Mouse (Mus musculus): ENCODE measurements around the gene Srsf4. TPM values are rescaled to one million over a fixed set of nuclear protein-coding genes. Genes with fewer than 3 reads are reported as not detected.

Srsf4 gene
- polyA plus RNA-seq, 1 experiment, result 86.3 TPM

GRCm38 (mm10) chr4:131872672-131873292 is 635 bp upstream of the Srsf4 start:
- peak in 1 of 2 experiments; percentile 11 for DNase-seq (ENCODE audit: extremely low spot score in 1 of 2, low spot score in 1 of 2)

GRCm38 (mm10) chr4:131874169-131874536 is 736 bp downstream of the Srsf4 start:
- DNase-seq (ENCODE audit: extremely low spot score in 1 of 2, low spot score in 1 of 2), result no peak

GRCm38 (mm10) chr4:131874567-131874966 is 1.1 kb downstream of the Srsf4 start:
- DNase-seq (ENCODE audit: extremely low spot score in 1 of 2, low spot score in 1 of 2), result no peak

GRCm38 (mm10) chr4:131875242-131875641 is 1.8 kb downstream of the Srsf4 start:
- DNase-seq (ENCODE audit: extremely low spot score in 1 of 2, low spot score in 1 of 2), result no peak

- no peak for DNase-seq (ENCODE audit: extremely low spot score in 1 of 2, low spot score in 1 of 2)
Measured at GRCm38 (mm10) chr4:131876836-131877235, 3.4 kb downstream of the Srsf4 start.

- no peak for DNase-seq (ENCODE audit: extremely low spot score in 1 of 2, low spot score in 1 of 2)
Measured at GRCm38 (mm10) chr4:131879692-131880091, 6.3 kb downstream of the Srsf4 start.

- no peak for DNase-seq (ENCODE audit: extremely low spot score in 1 of 2, low spot score in 1 of 2)
Measured at GRCm38 (mm10) chr4:131881306-131881705, 7.9 kb downstream of the Srsf4 start.

- no peak for DNase-seq (ENCODE audit: extremely low spot score in 1 of 2, low spot score in 1 of 2)
Measured at GRCm38 (mm10) chr4:131883571-131883970, 10.2 kb downstream of the Srsf4 start.

GRCm38 (mm10) chr4:131885376-131885775 is 12.0 kb downstream of the Srsf4 start:
- no peak for DNase-seq (ENCODE audit: extremely low spot score in 1 of 2, low spot score in 1 of 2)

- DNase-seq (ENCODE audit: extremely low spot score in 1 of 2, low spot score in 1 of 2), result no peak
Measured at GRCm38 (mm10) chr4:131888564-131888963, 15.1 kb downstream of the Srsf4 start.

- no peak for DNase-seq (ENCODE audit: extremely low spot score in 1 of 2, low spot score in 1 of 2)
Measured at GRCm38 (mm10) chr4:131890692-131891091, 17.3 kb downstream of the Srsf4 start.

GRCm38 (mm10) chr4:131897109-131897508 is 23.7 kb downstream of the Srsf4 start:
- no peak for DNase-seq (ENCODE audit: extremely low spot score in 1 of 2, low spot score in 1 of 2)

GRCm38 (mm10) chr4:131897787-131898186 is 24.4 kb downstream of the Srsf4 start:
- DNase-seq (ENCODE audit: extremely low spot score in 1 of 2, low spot score in 1 of 2), result no peak

- DNase-seq (ENCODE audit: extremely low spot score in 1 of 2, low spot score in 1 of 2), result no peak
Measured at GRCm38 (mm10) chr4:131898503-131899179, 25.2 kb downstream of the Srsf4 start.

GRCm38 (mm10) chr4:131899180-131899554 is 25.8 kb downstream of the Srsf4 start:
- DNase-seq (ENCODE audit: extremely low spot score in 1 of 2, low spot score in 1 of 2), result no peak

- DNase-seq (ENCODE audit: extremely low spot score in 1 of 2, low spot score in 1 of 2), result no peak
Measured at GRCm38 (mm10) chr4:131901090-131901489, 27.7 kb downstream of the Srsf4 start.

- peak in 1 of 2 experiments; percentile 59 for DNase-seq (ENCODE audit: extremely low spot score in 1 of 2, low spot score in 1 of 2)
Measured at GRCm38 (mm10) chr4:131904478-131904877, 31.1 kb downstream of the Srsf4 start.

- no peak for DNase-seq (ENCODE audit: extremely low spot score in 1 of 2, low spot score in 1 of 2)
Measured at GRCm38 (mm10) chr4:131906423-131906822, 33.0 kb downstream of the Srsf4 start.

- DNase-seq (ENCODE audit: extremely low spot score in 1 of 2, low spot score in 1 of 2), result no peak
Measured at GRCm38 (mm10) chr4:131907912-131908311, 34.5 kb downstream of the Srsf4 start.

- DNase-seq (ENCODE audit: extremely low spot score in 1 of 2, low spot score in 1 of 2), result no peak
Measured at GRCm38 (mm10) chr4:131910237-131910994, 37.0 kb downstream of the Srsf4 start.

GRCm38 (mm10) chr4:131911521-131911920 is 38.1 kb downstream of the Srsf4 start:
- no peak for DNase-seq (ENCODE audit: extremely low spot score in 1 of 2, low spot score in 1 of 2)

GRCm38 (mm10) chr4:131913526-131913925 is 40.1 kb downstream of the Srsf4 start:
- peak in 1 of 2 experiments; percentile 61 for DNase-seq (ENCODE audit: extremely low spot score in 1 of 2, low spot score in 1 of 2)

Measured in frontal cortex, adult 2 months (tissue).